Mouse (Mus musculus) stomach, postnatal 0 days (tissue): ENCODE data around the gene Amhr2. TPM values are rescaled to one million over a fixed set of nuclear protein-coding genes. Genes with fewer than 3 reads are reported as not detected.

Experiments
- ATAC-seq: fragments of 200-750 bp; cut with Nextera tagmentation; 2 replicates; pipeline ENCODE4 v1.8.0; 2017; ENCODE audit not compliant: low FRiP score, low TSS enrichment
- DNase-seq: peaks from one replicate; pipeline ENCODE4 v3.0.0-alpha.2; 2016; ENCODE audit warnings: low spot score
- H3K27ac ChIP-seq: fragments of 300-500 bp; sonication (generic); replicated peaks from 2 replicates; pipeline ENCODE4 v1.5.1; 2014; ENCODE audit warnings: mild to moderate bottlenecking, control low read depth
- H3K27me3 ChIP-seq: fragments of 300-500 bp; sonication (generic); 2 replicates; pipeline ENCODE4 v1.6.1; 2014; ENCODE audit warnings: low read length; ENCODE audit not compliant: control insufficient read depth, insufficient read depth
- H3K36me3 ChIP-seq: fragments of 300-500 bp; sonication (generic); 2 replicates; pipeline ENCODE4 v1.6.1; 2014; ENCODE audit warnings: low read length, mixed read lengths; ENCODE audit not compliant: control insufficient read depth, insufficient read depth
- H3K4me1 ChIP-seq: fragments of 300-500 bp; sonication (generic); replicated peaks from 2 replicates; pipeline ENCODE4 v1.6.1; 2014; ENCODE audit warnings: antibody characterized with exemption; ENCODE audit not compliant: control insufficient read depth, insufficient read depth
- H3K4me2 ChIP-seq: fragments of 300-500 bp; sonication (generic); replicated peaks from 2 replicates; pipeline ENCODE4 v1.6.1; 2014; ENCODE audit warnings: low read depth, mild to moderate bottlenecking, control low read depth, moderate library complexity
- H3K4me3 ChIP-seq: fragments of 300-500 bp; sonication (generic); 2 replicates; pipeline ENCODE4 v1.5.1; 2014; ENCODE audit warnings: low read depth, low read length, control low read depth
- H3K9ac ChIP-seq: fragments of 300-500 bp; sonication (generic); 2 replicates; pipeline ENCODE4 v1.6.1; 2014; ENCODE audit warnings: mild to moderate bottlenecking, low read length, control low read depth, mixed read lengths
- H3K9me3 ChIP-seq: fragments of 300-500 bp; sonication (generic); 2 replicates; pipeline ENCODE4 v1.6.1; 2016; ENCODE audit warnings: low read length; ENCODE audit not compliant: control insufficient read depth
- CTCF ChIP-seq: IDR thresholded peaks from 2 replicates; pipeline ENCODE4 v1.5.1; 2016; ENCODE audit warnings: antibody characterized with exemption, low read depth, mild to moderate bottlenecking, moderate library complexity
- EP300 ChIP-seq: optimal IDR thresholded peaks from 2 replicates; pipeline ENCODE3; 2016; ENCODE audit warnings: antibody characterized with exemption
- WGBS: fragments of 180-500 bp; shearing (Covaris S2); extraction: QIAGEN DNeasy Blood & Tissue Kit; methylation state at CpG from one replicate; pipeline ENCODE4 v1.1.7; 2014; 5-methylcytosine and 5-hydroxymethylcytosine counted together
- polyA plus RNA-seq: library from polyadenylated mRNA; unstranded; fragments of >200 nt; fragmentation: Nextera tagmentation; extraction: Ambion mirVana; gene quantifications from 2 replicates; pipeline ENCODE4 v1.2.1, GENCODE M21; 2015

Amhr2 gene
- polyA plus RNA-seq, 1 experiment from 2014 or later: 0.42 TPM

DNA sequence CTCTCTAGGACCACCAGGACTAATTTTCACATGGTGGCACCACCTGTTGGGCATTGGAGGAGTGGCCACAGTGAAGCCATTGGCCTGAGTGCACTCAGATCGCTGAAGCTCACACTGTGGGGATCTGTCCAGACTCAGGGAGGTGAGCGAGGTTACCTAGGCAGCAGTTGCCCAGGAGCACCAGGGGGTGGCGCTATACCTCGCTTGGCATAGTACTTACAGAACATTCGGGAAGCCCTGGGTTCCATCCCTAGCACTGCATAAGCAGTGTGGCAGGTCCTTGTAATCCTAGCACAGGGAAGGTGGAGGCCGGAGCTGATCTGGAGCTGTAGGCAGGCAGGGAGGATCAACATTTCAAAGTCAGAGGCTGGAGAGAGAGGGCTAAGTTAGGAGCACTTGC, 10.8 kb downstream of the Amhr2 start:
- Histone ChIP-seq H3K27me3 (no peaks in the 10 kb centered on the region), H3K36me3 (no peaks in the 10 kb centered on the region), H3K27ac (no peak overlapping the region), H3K9ac (no peak overlapping the region), H3K4me3 (no peak overlapping the region), H3K4me2 (no peak overlapping the region), H3K9me3 (no peaks in the 10 kb centered on the region), H3K4me1 (no peaks in the 10 kb centered on the region)
- ATAC-seq (no peak), DNase-seq (peak; percentile 45)
- WGBS: 31% methylated on average over 6 of the region's 6 CpGs
- peak; percentile 62 for TF ChIP-seq CTCF
- TF ChIP-seq EP300: no peak

DNA sequence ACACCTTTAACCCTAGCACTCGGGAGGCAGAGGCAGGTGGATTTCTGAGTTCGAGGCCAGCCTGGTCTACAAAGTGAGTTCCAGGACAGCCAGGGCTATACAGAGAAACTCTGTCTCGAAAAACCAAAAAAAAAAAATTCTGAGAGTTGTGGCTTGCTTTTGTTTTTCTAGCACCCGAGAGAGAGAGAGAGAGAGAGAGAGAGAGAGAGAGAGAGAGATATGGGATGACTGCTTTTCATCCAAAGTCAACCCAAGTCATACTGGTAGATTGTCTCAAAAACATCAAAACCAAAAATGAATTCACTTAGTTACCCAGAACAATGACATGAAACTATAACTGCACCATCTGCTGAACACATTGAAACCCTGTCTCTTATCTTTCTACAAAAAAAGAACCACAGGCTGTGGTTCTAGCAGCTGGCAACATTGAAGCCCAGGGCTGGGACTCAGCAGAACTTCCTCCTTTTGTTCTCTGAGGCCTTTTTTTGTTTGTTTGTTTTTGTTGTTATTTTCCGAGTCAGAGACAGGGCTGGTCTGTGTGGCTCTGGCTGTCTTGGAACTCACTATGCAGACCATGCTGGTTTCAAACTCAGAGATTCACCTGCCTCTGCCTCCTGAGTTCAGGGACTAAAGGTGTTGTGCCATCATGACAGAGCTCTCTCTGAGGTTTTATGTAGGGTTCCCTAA, 13.0 kb downstream of the Amhr2 start:
- no peak for ATAC-seq

DNA sequence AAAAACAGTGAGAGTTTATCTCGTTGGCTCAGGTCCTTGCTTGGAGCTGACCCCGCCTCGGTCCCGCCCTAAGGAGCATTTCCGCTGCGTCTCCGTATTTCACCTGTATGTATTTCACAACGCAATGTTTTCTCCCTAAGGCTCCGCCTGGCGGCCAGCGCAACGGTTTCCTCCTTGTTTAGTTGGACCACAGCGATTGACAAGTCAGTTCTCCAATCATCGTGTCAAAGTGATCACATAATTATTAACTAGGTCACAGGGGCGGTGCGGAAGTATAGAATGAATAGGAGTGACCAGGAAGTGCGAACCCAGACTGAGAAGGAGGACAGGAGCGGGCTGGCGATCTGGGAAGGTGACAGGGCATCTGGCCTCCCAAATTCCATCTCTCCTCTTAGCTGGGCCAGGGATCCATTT, 13.7 kb downstream of the Amhr2 start, which contains the start of gene Prr13:
Gene Prr13 (plus strand): TSS at position 125 of the 414 bp plus-strand sequence.
- no peaks in the 10 kb centered on the region for H3K27me3 ChIP-seq
- H3K4me2 ChIP-seq: peak within 1 kb of the TSS; percentile 62
- peak within 1 kb of the TSS; percentile 83 for H3K27ac ChIP-seq
- ATAC-seq (peak; percentile 87), DNase-seq (peak; percentile 96)
- H3K4me3 ChIP-seq: peak within 1 kb of the TSS; percentile 43
- H3K9me3 ChIP-seq: no peaks in the 10 kb centered on the region
- TF ChIP-seq CTCF (peak; percentile 87), EP300 (no peak)
- peak within 1 kb of the TSS; percentile 56 for H3K9ac ChIP-seq
- no peaks in the 10 kb centered on the region for H3K36me3 ChIP-seq
- no peaks in the 10 kb centered on the region for H3K4me1 ChIP-seq
- under 1% methylated on average over 19 of the region's 19 CpGs for WGBS

More for the DNA sequence above, 13.0 kb downstream of the Amhr2 start:
- Histone ChIP-seq H3K9me3 (no peaks in the 10 kb centered on the region), H3K9ac (no peak overlapping the region), H3K27me3 (no peaks in the 10 kb centered on the region), H3K27ac (peak overlapping the region; percentile 45), H3K4me3 (peak overlapping the region; percentile 43; the same call in 1 of the 2 replicates), H3K4me1 (no peaks in the 10 kb centered on the region), H3K4me2 (peak overlapping the region; percentile 62), H3K36me3 (no peaks in the 10 kb centered on the region)
- TF ChIP-seq EP300 (no peak), CTCF (no peak)
- DNase-seq: no peak
- 62% methylated on average over 5 of the region's 5 CpGs for WGBS

DNA sequence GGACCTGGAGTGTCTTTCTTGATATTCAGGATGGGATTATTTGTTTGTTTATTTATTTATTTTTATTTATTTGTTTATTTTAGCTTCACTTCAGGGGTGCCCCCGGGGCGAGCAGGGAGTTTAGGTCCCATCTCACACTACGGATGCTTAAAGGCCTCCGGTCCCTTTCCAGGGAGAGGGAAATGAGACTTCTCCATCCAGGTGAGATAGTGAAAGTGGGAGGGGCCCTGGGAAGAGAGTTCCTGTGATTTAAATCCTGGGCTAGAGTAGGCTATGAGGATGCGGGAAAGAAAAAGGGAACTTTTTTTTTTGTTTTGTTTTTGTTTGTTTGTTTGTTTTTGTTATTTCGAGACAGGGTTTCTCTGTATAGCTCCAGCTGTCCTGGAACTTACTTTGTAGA, 14.2 kb downstream of the Amhr2 start:
- Histone ChIP-seq H3K4me2 (peak overlapping the region; percentile 62), H3K27ac (peak overlapping the region; percentile 83), H3K27me3 (no peaks in the 10 kb centered on the region), H3K9ac (peak overlapping the region; percentile 56), H3K4me3 (peak overlapping the region; percentile 43), H3K4me1 (no peaks in the 10 kb centered on the region), H3K36me3 (no peaks in the 10 kb centered on the region), H3K9me3 (no peaks in the 10 kb centered on the region)
- DNase-seq (peak; percentile 22), ATAC-seq (no peak)
- no peak for TF ChIP-seq CTCF
- TF ChIP-seq EP300: no peak
- WGBS: 23% methylated on average over 6 of the region's 6 CpGs

DNA sequence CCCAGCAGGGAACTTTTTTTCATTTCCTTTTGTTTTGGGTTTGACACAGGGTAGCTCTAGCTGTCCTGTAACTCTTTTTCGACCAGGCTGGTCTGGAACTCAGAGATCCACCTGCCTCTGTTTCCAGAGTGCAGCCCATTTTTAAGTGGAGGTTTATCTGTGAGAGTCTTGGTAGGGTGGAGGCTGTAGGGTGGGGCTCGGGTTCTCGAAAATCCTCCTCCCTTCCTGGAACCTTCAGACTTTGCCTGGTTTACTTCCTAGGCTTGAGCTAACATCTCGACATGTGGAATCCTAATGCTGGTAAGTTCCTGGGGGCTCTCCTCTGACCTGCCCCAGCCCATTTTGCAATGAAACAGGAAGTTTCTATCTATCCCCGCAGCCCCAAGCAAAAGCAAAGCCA, 14.7 kb downstream of the Amhr2 start:
- WGBS: 33% methylated on average over 5 of the region's 5 CpGs
- Histone ChIP-seq H3K4me3 (peak overlapping the region; percentile 43), H3K27ac (peak overlapping the region; percentile 83), H3K36me3 (no peaks in the 10 kb centered on the region), H3K27me3 (no peaks in the 10 kb centered on the region), H3K4me2 (peak overlapping the region; percentile 62), H3K9ac (peak overlapping the region; percentile 36), H3K9me3 (no peaks in the 10 kb centered on the region), H3K4me1 (no peaks in the 10 kb centered on the region)
- DNase-seq (peak; percentile 59), ATAC-seq (0 out of 2 replicates have a peak, but pooled peaks have one; percentile 13)
- no peak for TF ChIP-seq CTCF
- TF ChIP-seq EP300: no peak

DNA sequence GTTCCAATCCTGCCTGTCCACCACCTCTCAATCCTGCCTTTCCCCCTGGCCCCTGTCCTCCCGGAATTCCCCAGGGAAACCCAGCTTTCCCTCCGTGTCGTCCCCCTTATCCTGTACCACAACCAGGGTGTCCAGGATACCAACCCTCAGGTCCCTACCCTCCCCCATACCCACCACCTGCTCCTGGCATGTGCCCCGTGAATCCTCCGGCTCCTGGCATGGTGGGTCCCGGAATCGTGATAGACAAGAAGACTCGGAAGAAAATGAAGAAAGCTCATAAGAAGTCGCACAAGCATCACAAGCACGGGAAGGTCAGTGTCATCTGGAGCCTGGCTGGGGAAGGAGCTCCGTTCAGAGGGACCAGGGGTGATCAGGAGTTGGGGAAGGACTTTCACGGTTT, 15.2 kb downstream of the Amhr2 start:
- H3K27ac ChIP-seq: peak overlapping the region; percentile 83
- H3K4me1 ChIP-seq: no peaks in the 10 kb centered on the region
- H3K4me2 ChIP-seq: peak overlapping the region; percentile 62
- WGBS: 71% methylated on average over 12 of the region's 12 CpGs
- DNase-seq (peak; percentile 20), ATAC-seq (no peak)
- TF ChIP-seq EP300 (no peak), CTCF (no peak)
- no peaks in the 10 kb centered on the region for H3K27me3 ChIP-seq
- H3K9me3 ChIP-seq: no peaks in the 10 kb centered on the region
- H3K4me3 ChIP-seq: peak overlapping the region; percentile 43
- peak overlapping the region; percentile 36 for H3K9ac ChIP-seq
- no peaks in the 10 kb centered on the region for H3K36me3 ChIP-seq
